Mouse (Mus musculus): ENCODE data around the gene Ostf1. TPM values are rescaled to one million over a fixed set of nuclear protein-coding genes. Genes with fewer than 3 reads are reported as not detected.

Gene Ostf1
- total and polyA plus RNA-seq, 2 experiments from 2014 or later: 17.7 to 32.8 TPM

DNA sequence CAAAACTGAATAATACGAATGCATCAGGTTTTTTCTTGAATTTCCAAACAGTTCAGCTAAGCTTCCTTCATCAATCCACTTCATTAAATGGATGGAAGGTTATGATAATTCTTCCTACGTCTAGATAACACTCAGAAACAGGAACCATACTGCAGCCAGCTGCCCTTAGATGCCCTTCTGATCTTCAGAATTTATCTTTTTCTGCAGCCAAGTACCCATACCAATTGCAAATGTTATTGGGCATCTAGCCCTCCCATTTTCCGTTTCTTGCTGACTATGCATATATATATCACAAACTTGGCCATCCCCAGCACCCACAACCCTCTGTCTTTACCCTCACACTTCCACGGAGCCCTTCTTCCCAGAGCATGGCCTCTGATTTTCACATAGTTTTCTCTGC lies 18.3 kb upstream of the Ostf1 start:
- no peak overlapping the region for H3K4me2 ChIP-seq (ENCODE audit: low read depth, low read length, poor library complexity, severe bottlenecking)
- H3K4me1 ChIP-seq (ENCODE audit: insufficient read depth, low read length): no peaks in the 10 kb centered on the region
- no peak overlapping the region for H3K9ac ChIP-seq (replicated peaks; ENCODE audit: low read length, poor library complexity, severe bottlenecking)
- no peak for TF ChIP-seq CTCF (IDR thresholded peaks at IDR 0.05)
- no peaks in the 10 kb centered on the region for H3K27me3 ChIP-seq (ENCODE audit: insufficient read depth, low read length)
- DNase-seq (ENCODE audit: low spot score) (no peak), ATAC-seq (ENCODE audit: low FRiP score) (no peak)
- no peak overlapping the region for H3K27ac ChIP-seq (ENCODE audit: low read depth, low read length)
- H3K9me3 ChIP-seq (ENCODE audit: low read length): no peaks in the 10 kb centered on the region
- H3K4me3 ChIP-seq (ENCODE audit: low read depth, low read length): no peak overlapping the region
- no peaks in the 10 kb centered on the region for H3K36me3 ChIP-seq (ENCODE audit: insufficient read depth, low read length)
- WGBS: 93% methylated on average over 4 of the region's 4 CpGs

DNA sequence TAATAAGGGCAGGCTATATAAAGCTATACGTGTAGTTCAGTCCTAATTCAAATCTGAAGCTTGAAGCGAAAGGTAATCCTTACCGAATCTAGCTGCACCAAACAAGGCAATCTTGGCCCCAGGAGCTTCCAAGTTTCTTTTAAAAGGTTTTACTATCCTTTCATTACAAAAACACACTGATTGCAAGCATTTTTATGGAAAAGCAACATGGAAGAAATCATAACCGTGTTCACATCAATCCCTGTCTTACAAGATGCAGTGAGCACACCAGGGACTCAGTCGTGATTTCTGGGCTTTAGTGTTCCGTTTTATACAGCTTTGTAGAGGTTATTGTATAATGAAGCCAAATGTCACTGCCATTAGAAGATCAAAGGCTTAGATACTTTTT lies 16.9 kb upstream of the Ostf1 start:
- Histone ChIP-seq H3K4me3 (ENCODE audit: low read depth, low read length) (no peak overlapping the region), H3K4me2 (ENCODE audit: low read depth, low read length, poor library complexity, severe bottlenecking) (no peak overlapping the region), H3K4me1 (ENCODE audit: insufficient read depth, low read length) (no peaks in the 10 kb centered on the region), H3K27ac (ENCODE audit: low read depth, low read length) (no peak overlapping the region), H3K9me3 (ENCODE audit: low read length) (no peaks in the 10 kb centered on the region), H3K9ac (replicated peaks; ENCODE audit: low read length, poor library complexity, severe bottlenecking) (no peak overlapping the region), H3K36me3 (ENCODE audit: insufficient read depth, low read length) (no peaks in the 10 kb centered on the region), H3K27me3 (ENCODE audit: insufficient read depth, low read length) (no peaks in the 10 kb centered on the region)
- WGBS: 81% methylated on average over 6 of the region's 6 CpGs
- DNase-seq (ENCODE audit: low spot score): no peak
- no peak for TF ChIP-seq CTCF (IDR thresholded peaks at IDR 0.05)
- no peak for ATAC-seq (ENCODE audit: low FRiP score)

DNA sequence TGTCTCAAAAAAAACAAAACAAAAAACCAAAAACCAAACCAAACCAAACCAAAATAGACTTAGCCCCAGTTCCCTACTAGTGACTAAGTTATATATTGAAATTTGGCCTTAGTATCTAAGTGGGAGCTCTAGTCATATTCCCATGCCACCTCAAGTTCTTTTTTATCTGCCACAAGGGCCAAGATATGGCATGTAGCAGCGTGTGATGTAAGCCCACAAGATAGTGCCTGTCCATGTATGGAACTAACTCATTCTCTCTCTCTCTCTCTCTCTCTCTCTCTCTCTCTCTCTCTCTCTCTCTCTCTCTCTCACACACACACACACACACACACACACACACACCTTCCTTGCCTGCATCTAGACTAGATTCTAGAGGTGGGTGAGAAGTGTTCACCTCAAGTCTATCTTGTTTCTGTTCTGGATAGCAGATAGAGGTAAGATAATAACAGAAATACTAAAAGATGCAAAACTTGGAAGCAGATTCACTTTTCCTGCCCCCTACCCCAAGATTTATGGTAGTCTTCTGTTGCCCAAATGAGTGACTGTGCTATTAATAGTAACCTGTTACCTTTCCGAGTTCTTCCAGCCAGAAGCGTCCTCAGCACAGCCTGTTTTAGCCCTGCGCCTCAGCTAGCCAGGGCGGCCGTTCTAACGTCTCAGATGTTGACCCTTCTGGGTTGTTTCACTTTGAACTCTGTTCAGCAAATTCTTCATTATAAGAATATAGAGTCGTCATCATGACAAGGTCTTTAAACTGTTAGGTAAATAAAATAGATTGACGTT lies 16.3 kb upstream of the Ostf1 start:
- no peaks in the 10 kb centered on the region for H3K9me3 ChIP-seq (ENCODE audit: low read length)
- no peaks in the 10 kb centered on the region for H3K4me1 ChIP-seq (ENCODE audit: insufficient read depth, low read length)
- H3K27me3 ChIP-seq (ENCODE audit: insufficient read depth, low read length): no peaks in the 10 kb centered on the region
- H3K4me2 ChIP-seq (ENCODE audit: low read depth, low read length, poor library complexity, severe bottlenecking): no peak overlapping the region
- 81% methylated on average over 9 of the region's 9 CpGs for WGBS
- no peak for DNase-seq (ENCODE audit: low spot score)
- no peak for TF ChIP-seq CTCF (IDR thresholded peaks at IDR 0.05)
- no peak overlapping the region for H3K27ac ChIP-seq (ENCODE audit: low read depth, low read length)
- no peak for ATAC-seq (ENCODE audit: low FRiP score)
- H3K4me3 ChIP-seq (ENCODE audit: low read depth, low read length): no peak overlapping the region
- H3K36me3 ChIP-seq (ENCODE audit: insufficient read depth, low read length): no peaks in the 10 kb centered on the region
- H3K9ac ChIP-seq (replicated peaks; ENCODE audit: low read length, poor library complexity, severe bottlenecking): no peak overlapping the region

DNA sequence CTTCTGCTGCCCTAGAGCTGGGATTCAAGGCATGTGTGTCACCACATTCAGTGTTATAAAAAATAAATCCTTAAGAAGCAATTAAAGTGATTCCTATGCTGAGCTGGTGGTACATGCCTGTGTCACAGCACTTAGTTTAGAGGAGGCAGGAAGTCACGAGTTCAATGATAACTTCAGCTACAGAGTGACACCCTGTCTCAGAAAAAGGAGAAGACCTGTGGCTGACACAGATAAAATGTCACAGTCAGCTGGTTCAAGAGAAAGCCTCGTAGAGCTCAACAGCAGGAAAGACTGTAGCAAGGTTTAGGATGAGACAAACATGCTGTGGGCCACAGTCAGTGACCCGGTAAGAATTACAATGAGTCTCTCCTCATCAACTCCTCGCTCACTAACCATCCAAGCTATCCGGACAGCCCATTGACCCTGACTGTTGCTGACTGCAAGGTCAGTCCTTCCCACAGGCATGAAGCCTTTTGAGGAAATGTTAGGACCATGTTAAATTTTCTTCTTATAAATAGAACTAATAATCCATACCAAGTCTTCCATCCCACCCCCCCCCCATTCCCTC lies 15.3 kb upstream of the Ostf1 start:
- H3K9me3 ChIP-seq (ENCODE audit: low read length): no peaks in the 10 kb centered on the region
- H3K9ac ChIP-seq (replicated peaks; ENCODE audit: low read length, poor library complexity, severe bottlenecking): no peak overlapping the region
- no peaks in the 10 kb centered on the region for H3K36me3 ChIP-seq (ENCODE audit: insufficient read depth, low read length)
- no peaks in the 10 kb centered on the region for H3K4me1 ChIP-seq (ENCODE audit: insufficient read depth, low read length)
- TF ChIP-seq CTCF (IDR thresholded peaks at IDR 0.05): no peak
- H3K4me3 ChIP-seq (ENCODE audit: low read depth, low read length): no peak overlapping the region
- DNase-seq (ENCODE audit: low spot score) (no peak), ATAC-seq (ENCODE audit: low FRiP score) (no peak)
- 51% methylated on average over 5 of the region's 5 CpGs for WGBS
- H3K27ac ChIP-seq (ENCODE audit: low read depth, low read length): no peak overlapping the region
- H3K4me2 ChIP-seq (ENCODE audit: low read depth, low read length, poor library complexity, severe bottlenecking): no peak overlapping the region
- H3K27me3 ChIP-seq (ENCODE audit: insufficient read depth, low read length): no peaks in the 10 kb centered on the region

DNA sequence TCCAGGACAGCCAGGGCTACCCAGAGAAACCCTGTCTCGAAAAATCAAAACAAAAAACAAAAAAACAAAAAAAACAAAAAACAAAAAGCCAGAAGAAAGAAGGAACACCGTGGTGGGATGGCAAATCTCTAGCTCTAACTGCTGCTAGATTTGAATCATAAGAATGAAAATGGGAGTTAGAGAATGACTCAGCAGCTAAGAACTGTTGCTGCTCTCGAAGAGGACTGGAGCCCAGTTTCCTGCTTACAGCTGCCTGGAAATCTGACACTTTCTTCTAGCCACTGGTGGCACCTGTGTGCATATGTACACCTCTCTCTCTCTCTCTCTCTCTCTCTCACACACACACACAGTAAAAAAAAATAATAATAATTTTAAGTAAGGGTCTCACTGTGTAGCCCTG lies 14.8 kb upstream of the Ostf1 start:
- Histone ChIP-seq H3K36me3 (ENCODE audit: insufficient read depth, low read length) (no peaks in the 10 kb centered on the region), H3K9me3 (ENCODE audit: low read length) (no peaks in the 10 kb centered on the region), H3K27ac (ENCODE audit: low read depth, low read length) (no peak overlapping the region), H3K4me2 (ENCODE audit: low read depth, low read length, poor library complexity, severe bottlenecking) (no peak overlapping the region), H3K4me3 (ENCODE audit: low read depth, low read length) (no peak overlapping the region), H3K27me3 (ENCODE audit: insufficient read depth, low read length) (no peaks in the 10 kb centered on the region), H3K4me1 (ENCODE audit: insufficient read depth, low read length) (no peaks in the 10 kb centered on the region), H3K9ac (replicated peaks; ENCODE audit: low read length, poor library complexity, severe bottlenecking) (no peak overlapping the region)
- no peak for TF ChIP-seq CTCF (IDR thresholded peaks at IDR 0.05)
- no peak for DNase-seq (ENCODE audit: low spot score)
- no peak for ATAC-seq (ENCODE audit: low FRiP score)
- WGBS: 76% methylated on average over 3 of the region's 3 CpGs

DNA sequence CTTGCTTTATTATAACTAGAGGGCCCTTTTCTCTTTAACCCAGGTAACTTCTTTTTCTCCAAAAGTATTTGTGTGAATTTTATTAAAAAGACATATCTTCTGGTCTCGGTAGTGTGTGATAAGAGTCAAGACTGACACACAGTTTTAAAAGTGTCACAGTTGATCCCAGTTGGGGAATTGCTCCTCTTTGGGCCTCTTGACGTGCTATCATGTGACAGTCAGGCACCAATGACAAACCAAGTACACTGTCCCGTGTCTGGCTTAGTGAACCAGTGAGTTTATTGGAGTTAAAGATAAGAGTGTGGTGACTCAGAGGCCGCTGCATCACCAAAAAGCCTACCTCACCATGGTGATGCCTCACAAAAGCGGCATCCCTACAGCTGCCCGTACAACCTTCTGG lies 12.5 kb upstream of the Ostf1 start:
- 80% methylated on average over 6 of the region's 6 CpGs for WGBS
- no peak for TF ChIP-seq CTCF (IDR thresholded peaks at IDR 0.05)

More for the DNA sequence above, 12.5 kb upstream of the Ostf1 start:
- H3K4me2 ChIP-seq (ENCODE audit: low read depth, low read length, poor library complexity, severe bottlenecking): no peak overlapping the region
- H3K4me1 ChIP-seq (ENCODE audit: insufficient read depth, low read length): no peaks in the 10 kb centered on the region
- no peak overlapping the region for H3K9ac ChIP-seq (replicated peaks; ENCODE audit: low read length, poor library complexity, severe bottlenecking)
- ATAC-seq (ENCODE audit: low FRiP score) (no peak), DNase-seq (ENCODE audit: low spot score) (no peak)
- no peaks in the 10 kb centered on the region for H3K9me3 ChIP-seq (ENCODE audit: low read length)
- H3K4me3 ChIP-seq (ENCODE audit: low read depth, low read length): no peak overlapping the region
- H3K27ac ChIP-seq (ENCODE audit: low read depth, low read length): no peak overlapping the region
- H3K27me3 ChIP-seq (ENCODE audit: insufficient read depth, low read length): no peaks in the 10 kb centered on the region
- no peaks in the 10 kb centered on the region for H3K36me3 ChIP-seq (ENCODE audit: insufficient read depth, low read length)

All from midbrain, postnatal 0 days (tissue).